ENCODE assay signal across 8 mouse cellular contexts in the genomic region with DNA sequence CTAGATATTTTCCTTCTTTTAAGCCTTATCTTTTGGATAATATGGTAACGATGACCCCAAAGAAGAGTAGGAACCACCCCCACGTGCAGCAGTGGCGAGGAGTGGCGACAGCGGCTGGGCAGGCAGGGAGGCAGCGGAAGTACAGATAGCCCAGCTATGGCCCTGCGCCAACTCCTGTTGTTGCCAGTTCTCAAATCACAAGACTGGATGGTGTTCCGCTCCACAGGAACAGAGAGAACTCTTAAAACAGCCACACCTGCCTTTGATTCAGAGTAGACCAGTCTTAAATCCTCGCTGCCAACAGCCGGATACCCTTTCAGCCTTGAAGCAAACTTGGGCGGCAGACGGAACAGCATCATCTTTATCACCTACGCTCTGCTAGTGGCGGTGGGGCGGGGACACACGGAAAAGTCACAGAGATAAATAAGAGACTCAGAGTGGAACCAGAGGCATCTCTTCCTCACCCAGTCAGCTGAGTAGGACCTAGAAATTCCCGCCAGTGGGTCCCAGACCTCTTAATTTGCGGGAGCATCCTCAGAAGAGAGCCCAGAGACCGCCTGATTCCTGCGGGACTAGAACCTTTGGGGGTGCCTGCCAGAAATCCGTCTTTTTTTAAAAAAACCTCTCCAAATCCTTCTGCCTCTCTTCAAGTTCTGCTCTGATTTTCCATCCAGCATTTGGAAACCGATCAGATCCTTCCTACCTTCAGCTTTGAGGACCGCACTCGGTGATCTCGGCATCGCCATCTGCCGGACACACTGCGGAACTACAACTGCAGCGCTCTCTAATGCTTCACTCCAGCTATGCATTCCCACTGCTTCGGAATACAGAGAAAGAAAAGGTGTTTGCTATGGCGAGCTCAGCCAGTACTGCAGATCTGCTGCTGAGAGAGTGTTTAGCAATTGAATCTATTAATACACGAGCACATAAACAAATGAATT. TPM values are rescaled to one million over a fixed set of nuclear protein-coding genes. Genes with fewer than 3 reads are reported as not detected.
DNase-seq lines count a peak whose midpoint lies in the region; ATAC-seq lines count a peak whose summit lies in the region.

No protein-coding gene starts in this region.

- WGBS in intestine, embryonic 16.5 days, result 8% methylated on average over 32 of the region's 32 CpGs

- intact Hi-C loops in left cerebral cortex, postnatal 25 days (cut with DNase I), result loop anchor here (1.0 kb wide), 1 partner anchor 42 kb away; a partner anchor contains a TSS

- H3K36me3 ChIP-seq in intestine, embryonic 16.5 days (ENCODE audit: control insufficient read depth, insufficient read depth, low read length), result no peaks in the 10 kb centered on the region

- H3K4me3 ChIP-seq in intestine, embryonic 16.5 days (ENCODE audit: low read length), result peak overlapping the region; percentile 33

- peak overlapping the region; percentile 42; the same call in 1 of the 2 replicates for H3K9ac ChIP-seq in intestine, embryonic 16.5 days (ENCODE audit: low read depth, low read length)

- no peak for ATAC-seq in intestine, embryonic 16.5 days

- no peaks in the 10 kb centered on the region for H3K27me3 ChIP-seq in intestine, embryonic 16.5 days (replicated peaks; ENCODE audit: control insufficient read depth, insufficient read depth, low read length)

- H3K4me1 ChIP-seq in intestine, embryonic 16.5 days (ENCODE audit: control insufficient read depth, insufficient read depth, low read length), result peaks cover 16% of the 10 kb centered on the region

- H3K4me2 ChIP-seq in intestine, embryonic 16.5 days (ENCODE audit: low read depth, low read length), result peak overlapping the region; percentile 63

- no peaks in the 10 kb centered on the region for H3K9me3 ChIP-seq in intestine, embryonic 16.5 days (ENCODE audit: control insufficient read depth, low read length)

- peak; percentile 80 for DNase-seq in adrenal gland, adult 8-10 months
- DNase-seq in embryo, embryonic 9.5 days (ENCODE audit: extremely low spot score), result peak; percentile 82
- peak; percentile 77 to 83 for DNase-seq in gastrocnemius, postnatal 4 days (ENCODE audit: low spot score in 2 of 2)
- peak; percentile 92 to 96 for DNase-seq in left cerebral cortex, postnatal 25 days (ENCODE audit: low spot score in 2 of 2)
- peak; percentile 87 for DNase-seq in mesoderm, embryonic 11.5 days (ENCODE audit: low read depth, low spot score)
- DNase-seq in right cerebral cortex, postnatal 25 days, result peak; percentile 86
- peak; percentile 84 to 88 for DNase-seq in urinary bladder, postnatal 36 days (ENCODE audit: low spot score in 2 of 2)

- no peak overlapping the region for H3K27ac ChIP-seq in intestine, embryonic 16.5 days (ENCODE audit: low read length)

RNA-seq across cellular contexts. Expression of a gene that starts 15.8 kb away (rescaled TPM):
- total RNA-seq in adrenal gland, adult 8-10 months (2022), result 1,000 to 10,000 TPM; 2,109 to 2,569 (median 2,425) TPM
- total RNA-seq in gastrocnemius, postnatal 4 days (2021), result 1,000 to 10,000 TPM; 3,882 to 3,909 TPM
- 829 and 857 TPM in 2 replicates for polyA plus RNA-seq in intestine, embryonic 16.5 days (2015; fragmentation: Nextera tagmentation; extraction: Ambion mirVana)
- total RNA-seq in left cerebral cortex, postnatal 25 days (2021), result 1,000 to 10,000 TPM; 1,037 to 1,046 TPM

RNA-seq across cellular contexts. Expression of a gene that starts 42.3 kb away (rescaled TPM):
- total RNA-seq in adrenal gland, adult 8-10 months (2022), result 100 to 1,000 TPM in 2 of 4 experiments, 10 to 100 TPM in 2; 88.4 to 209 (median 152) TPM
- 10 to 100 TPM in 1 of 2 experiments, 1 to 10 TPM in 1; 9.4 to 11.0 TPM for total RNA-seq in gastrocnemius, postnatal 4 days (2021)
- 2.1 and 2.4 TPM in 2 replicates for polyA plus RNA-seq in intestine, embryonic 16.5 days (2015; fragmentation: Nextera tagmentation; extraction: Ambion mirVana)
- 10 to 100 TPM in 1 of 2 experiments, 1 to 10 TPM in 1; 9.3 to 12.7 TPM for total RNA-seq in left cerebral cortex, postnatal 25 days (2021)

Comparison
In these comparisons a context has a peak if more than half of its experiments do, and no peak if none do; other contexts are left out.
1. RNA of a gene that starts 42.3 kb away (total RNA-seq): 88.4 to 209 TPM in adrenal gland, adult 8-10 months; 9.3 to 12.7 TPM in left cerebral cortex, postnatal 25 days and 9.4 to 11.0 TPM in gastrocnemius, postnatal 4 days; every median in the first group is over 4 times any median in the second.
2. Peak in every context shown above with its lines, with median percentiles within 50 percentile points of each other: DNase-seq.